Mouse (Mus musculus) heart, adult 10 weeks (tissue): Measurements from ENCODE around the gene Rsph3a. TPM values are rescaled to one million over a fixed set of nuclear protein-coding genes. Genes with fewer than 3 reads are reported as not detected.

ENCODE experiments used
- polyA plus RNA-seq: library from polyadenylated mRNA; stranded (reverse); fragments of 350-450 nt; fragmentation: Illumina TruSeq; extraction: RNeasy Lipid Tissue Mini Kit (QIAGEN cat#74804); gene quantifications from one replicate; pipeline ENCODE4 v1.2.3, GENCODE M21; 2014; ENCODE audit warnings: low read depth, low replicate concordance

Gene Rsph3a
- 48.3 TPM for polyA plus RNA-seq

GRCm38 (mm10) chr17:7945117-7946052 is at the start of gene Rsph3a:
TSS of gene Rsph3a (plus strand) at chr17:7945614.

GRCm38 (mm10) chr17:7925413-7926160 is 19.8 kb upstream of the Rsph3a start, which contains the start of gene Tagap:
TSS of gene Tagap (plus strand) at chr17:7926000.

Other genes with a start within 250 kb of the Rsph3a start
- 8.2 TPM for gene Fndc1, start 118.3 kb upstream of the Rsph3a start, polyA plus RNA-seq
- 0.58 TPM for gene Tagap, start 19.6 kb upstream of the Rsph3a start, polyA plus RNA-seq
- not detected for gene Gm49673, start 202.2 kb downstream of the Rsph3a start, polyA plus RNA-seq
- gene Rnaset2a, start 202.5 kb downstream of the Rsph3a start, polyA plus RNA-seq: 23.3 TPM
- gene Fgfr1op, start 219.9 kb downstream of the Rsph3a start, polyA plus RNA-seq: 15.0 TPM